Mouse (Mus musculus) CH12.LX (cell line): ENCODE data around the gene Atp7b.

ENCODE experiments used
- CHD1 ChIP-seq: IDR thresholded peaks from 2 replicates; pipeline ENCODE4 v1.6.1; 2012; ENCODE audit warnings: low read depth, low read length, improper control_type of control experiment, inconsistent platforms
- CHD2 ChIP-seq: IDR thresholded peaks from 2 replicates; pipeline ENCODE4 v1.6.1; 2011; ENCODE audit warnings: low read length, improper control_type of control experiment
- CTCF ChIP-seq, 2 experiments: IDR thresholded peaks in 1 of 2; conservative IDR thresholded peaks in 1 of 2; 2 replicates each; pipeline ENCODE4 v1.5.1; 2011 to 2012; ENCODE audit warnings: low read depth in 2 of 2, low read length in 2 of 2, improper control_type of control experiment in 1 of 2, inconsistent platforms in 1 of 2, mild to moderate bottlenecking in 1 of 2, moderate library complexity in 1 of 2
- JUND ChIP-seq: conservative IDR thresholded peaks from 2 replicates; pipeline ENCODE4 v1.6.1; 2011; ENCODE audit warnings: low read depth, low read length, improper control_type of control experiment
- POLR2A ChIP-seq: IDR thresholded peaks from 2 replicates; pipeline ENCODE4 v1.6.1; 2011; ENCODE audit warnings: low read depth, mild to moderate bottlenecking, improper control_type of control experiment, low read length
- TBP ChIP-seq: conservative IDR thresholded peaks from 2 replicates; pipeline ENCODE4 v1.6.1; 2011; ENCODE audit warnings: low read depth, low read length, improper control_type of control experiment
- USF2 ChIP-seq: conservative IDR thresholded peaks from 2 replicates; pipeline ENCODE4 v1.6.1; 2011; ENCODE audit warnings: low read depth, low read length, improper control_type of control experiment
- ZC3H11A ChIP-seq: IDR thresholded peaks from 2 replicates; pipeline ENCODE4 v1.6.1; 2012; ENCODE audit warnings: low read depth, mild to moderate bottlenecking, inconsistent platforms, low read length, improper control_type of control experiment

- TF ChIP-seq USF2 (no peak), CHD2 (no peak), CTCF (conservative IDR thresholded peaks at IDR 0.05 in 1 of 2, IDR thresholded peaks at IDR 0.05 in 1 of 2; ENCODE audit: low read depth in 2 of 2, low read length in 2 of 2) (no peak), POLR2A (no peak), TBP (no peak), CHD1 (no peak), JUND (no peak), ZC3H11A (no peak)
Observed at GRCm38 (mm10) chr8:21995181-21995580, 64.9 kb downstream of the Atp7b start.
